ENCODE assay signal across 26 mouse cellular contexts in the genomic region with DNA sequence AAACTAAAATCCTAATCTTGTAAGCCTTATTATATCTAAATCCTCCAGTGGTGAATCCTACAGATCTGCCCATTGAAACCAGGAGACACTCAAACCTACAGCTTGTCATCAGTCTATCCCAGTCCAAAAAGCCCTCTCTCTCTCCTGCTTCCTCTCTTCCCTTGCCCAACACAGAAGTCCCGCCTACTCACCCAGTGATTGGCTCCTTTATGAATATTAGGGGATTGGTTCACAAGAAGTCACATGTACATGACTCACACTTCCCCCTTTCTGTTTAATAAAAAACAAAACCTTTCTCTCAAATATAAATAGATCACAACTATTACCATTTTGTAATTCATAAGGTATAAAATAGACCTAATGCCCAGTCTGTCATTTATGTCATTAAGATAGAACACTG. TPM values are rescaled to one million over a fixed set of nuclear protein-coding genes. Genes with fewer than 3 reads are reported as not detected.
DNase-seq lines count a peak whose midpoint lies in the region; ATAC-seq lines count a peak whose summit lies in the region.
"Had no signal": no experiment of that assay in that cellular context is flagged by ENCODE, and none has a peak within 500 bp of the region (broad histone marks: within the 10 kb centered on the region; RNA-seq: fewer than 3 reads in every experiment).

No protein-coding gene starts in this region.

- peak; percentile 78 for ATAC-seq in monocyte, adult 5-6 weeks (replicated peaks; ENCODE audit: insufficient number of reproducible peaks, low FRiP score, low TSS enrichment, poor library complexity, severe bottlenecking)
- ATAC-seq: intestine, postnatal 0 days had no signal

- peak; percentile 47 for DNase-seq in 3T3-L1 (ENCODE audit: low read depth, low spot score)
- DNase-seq in A20 (ENCODE audit: low read depth, low spot score), result peak; percentile 21
- DNase-seq in MEL-GATA-1-ER (ENCODE audit: extremely low read depth, low read depth), result peak; percentile 18
- no peak for DNase-seq in spleen, postnatal 4 days (ENCODE audit: low spot score in 2 of 2)
- DNase-seq in urinary bladder, postnatal 14 days (ENCODE audit: low spot score), result no peak
- DNase-seq: adrenal gland, adult 2 months; adrenal gland, postnatal 36 days; cerebellum, adult 18-20 months; cerebellum, postnatal 14 days; gastrocnemius, postnatal 14 days; heart, adult 18-20 months; heart, postnatal 4 days; kidney, adult 9 months; kidney, postnatal 14 days; layer of hippocampus, adult 9-11 months; lung, embryonic 14.5 days; lung, postnatal 4 days; midbrain, embryonic 14.5 days; right cerebral cortex, adult 18-20 months; spleen, adult 18-20 months; thymus, adult 18-20 months; thymus, postnatal 36 days had no signal

RNA-seq across cellular contexts. Expression of a gene that starts 6.5 kb away (rescaled TPM):
- not detected in 3 replicates for total RNA-seq in monocyte, adult 5-6 weeks (2017)
- total RNA-seq: ES-E14; gastrocnemius, postnatal 14 days; heart, adult 18-20 months; heart, postnatal 4 days; left cerebral cortex, postnatal 10 days had no signal

RNA-seq across cellular contexts. Expression of a gene that starts 10.5 kb away (rescaled TPM):
- not detected in 3 replicates for total RNA-seq in monocyte, adult 5-6 weeks (2017)
- total RNA-seq: adrenal gland, adult 2 months; adrenal gland, postnatal 36 days; ES-E14; gastrocnemius, postnatal 14 days; heart, adult 18-20 months; heart, postnatal 4 days; left cerebral cortex, postnatal 10 days had no signal

RNA-seq across cellular contexts. Expression of a gene that starts 17.7 kb away (rescaled TPM):
- total RNA-seq in monocyte, adult 5-6 weeks (2017), result 76.0 to 85.9 TPM (median 84.7 TPM) in 3 replicates

RNA-seq across cellular contexts. Expression of a gene that starts 21.9 kb away (rescaled TPM):
- 1.2 TPM in 1 of 3 replicates, not detected in the others for total RNA-seq in monocyte, adult 5-6 weeks (2017)
- total RNA-seq: adrenal gland, adult 2 months; ES-E14; gastrocnemius, postnatal 14 days; heart, adult 18-20 months; heart, postnatal 4 days; left cerebral cortex, postnatal 10 days had no signal

RNA-seq across cellular contexts. Expression of a gene that starts 25.9 kb away (rescaled TPM):
- total RNA-seq in monocyte, adult 5-6 weeks (2017), result 1.6 to 5.2 TPM (median 4.0 TPM) in 3 replicates

Comparison
In these comparisons a context has a peak if more than half of its experiments do, and no peak if none do; other contexts are left out.
1. DNase-seq: peak in 3T3-L1 (single experiment), A20 (single experiment) and MEL-GATA-1-ER (single experiment); none in spleen, postnatal 4 days (0 of 2) and urinary bladder, postnatal 14 days (single experiment).